Mouse (Mus musculus): ENCODE measurements at regions not wholly inside any gene's neighbourhood (a gene's known extent, or its start where the extent isn't known, plus 50 kb on each side); places are given as distances from the start of the nearest gene placed in this dataset.

DNA sequence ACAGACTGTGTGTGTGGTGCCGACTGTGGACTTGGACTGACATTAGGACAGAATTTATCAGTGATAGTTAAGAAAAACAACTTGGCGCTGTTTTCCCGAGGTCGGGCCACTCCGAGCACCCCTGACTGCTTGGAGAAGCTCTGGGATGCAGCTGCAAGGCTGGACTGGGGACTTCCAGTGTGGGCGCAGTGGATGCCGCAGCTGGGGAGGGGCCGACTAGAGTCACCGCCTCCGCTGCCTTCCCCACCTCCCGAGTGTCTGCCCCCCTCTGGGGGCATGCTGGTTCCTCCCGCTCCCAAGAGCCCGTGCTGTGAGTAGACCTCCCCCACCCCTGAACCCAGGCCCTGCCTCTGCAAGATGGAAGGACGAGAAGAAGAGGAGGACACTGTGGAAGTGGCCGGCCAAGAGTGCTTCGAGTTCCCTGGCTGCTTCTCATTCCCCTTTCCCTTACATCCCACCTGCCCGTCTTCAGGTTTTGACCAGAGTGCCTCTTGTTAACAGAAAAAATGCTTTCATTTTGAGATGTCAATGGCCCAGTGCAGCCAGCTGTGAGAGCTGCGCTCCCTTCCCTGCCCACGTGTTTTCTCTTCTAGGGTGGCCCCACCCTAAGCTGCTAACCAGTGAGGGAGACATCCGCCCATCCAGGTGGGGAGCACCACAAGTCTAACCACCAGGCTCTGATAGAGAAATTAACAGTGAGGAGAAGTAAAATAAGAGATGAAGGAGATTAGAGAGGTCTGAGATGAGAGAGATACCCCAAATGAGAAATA, 90.3 kb downstream of the Mex3b start:
- no peak for TF ChIP-seq POLR2A (IDR thresholded peaks at IDR 0.05; ENCODE audit: extremely low read depth, insufficient read depth, low read length)
- TF ChIP-seq CTCF (IDR thresholded peaks at IDR 0.05; ENCODE audit: extremely low read depth, insufficient read depth, low read length) = no peak
